Mouse (Mus musculus): Measurements from ENCODE around the gene Kat8.
A peak's percentile ranks its signal among the peaks of the same experiment; 100 is the strongest.

DNA sequence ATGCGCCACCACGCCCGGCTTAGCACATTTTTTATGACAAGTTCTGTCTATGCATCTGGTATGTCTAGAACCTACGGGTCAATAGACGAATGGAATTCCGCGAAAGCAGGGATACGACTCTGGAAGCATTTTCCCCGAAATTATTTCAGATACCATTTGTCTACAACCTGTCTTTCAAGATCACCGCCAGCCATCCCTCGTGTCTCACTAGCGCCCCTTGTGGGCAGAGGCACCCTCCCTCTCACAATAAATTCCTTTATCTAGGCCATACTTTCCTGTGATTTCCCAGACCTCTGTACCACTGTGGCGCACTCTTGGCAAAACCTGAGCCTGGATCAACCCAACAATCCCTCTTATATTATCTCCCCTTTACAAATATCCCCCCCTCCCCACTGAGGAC, 15.9 kb upstream of the Kat8 start:
- TF ChIP-seq CTCF (IDR thresholded peaks at IDR 0.05; ENCODE audit: insufficient read depth, low read length) (peak; percentile 80), POLR2A (IDR thresholded peaks at IDR 0.05; ENCODE audit: borderline replicate concordance, extremely low read depth, low read depth, low read length) (no peak)
